Mouse (Mus musculus) kidney, adult 2 months (tissue): ENCODE data around the gene Agfg2.

ENCODE experiments used
- CTCF ChIP-seq: fragments of 200-500 bp; conservative IDR thresholded peaks from 2 replicates; pipeline ENCODE4 v1.5.1; 2011; ENCODE audit warnings: low read depth, mild to moderate bottlenecking, control low read depth, low read length, moderate library complexity, mixed read lengths; ENCODE audit not compliant: insufficient read depth, insufficient read length
- POLR2A ChIP-seq: fragments of 200-500 bp; IDR thresholded peaks from one replicate; pipeline ENCODE4 v1.6.1; 2011; ENCODE audit warnings: low read depth, low read length, control low read depth

DNA sequence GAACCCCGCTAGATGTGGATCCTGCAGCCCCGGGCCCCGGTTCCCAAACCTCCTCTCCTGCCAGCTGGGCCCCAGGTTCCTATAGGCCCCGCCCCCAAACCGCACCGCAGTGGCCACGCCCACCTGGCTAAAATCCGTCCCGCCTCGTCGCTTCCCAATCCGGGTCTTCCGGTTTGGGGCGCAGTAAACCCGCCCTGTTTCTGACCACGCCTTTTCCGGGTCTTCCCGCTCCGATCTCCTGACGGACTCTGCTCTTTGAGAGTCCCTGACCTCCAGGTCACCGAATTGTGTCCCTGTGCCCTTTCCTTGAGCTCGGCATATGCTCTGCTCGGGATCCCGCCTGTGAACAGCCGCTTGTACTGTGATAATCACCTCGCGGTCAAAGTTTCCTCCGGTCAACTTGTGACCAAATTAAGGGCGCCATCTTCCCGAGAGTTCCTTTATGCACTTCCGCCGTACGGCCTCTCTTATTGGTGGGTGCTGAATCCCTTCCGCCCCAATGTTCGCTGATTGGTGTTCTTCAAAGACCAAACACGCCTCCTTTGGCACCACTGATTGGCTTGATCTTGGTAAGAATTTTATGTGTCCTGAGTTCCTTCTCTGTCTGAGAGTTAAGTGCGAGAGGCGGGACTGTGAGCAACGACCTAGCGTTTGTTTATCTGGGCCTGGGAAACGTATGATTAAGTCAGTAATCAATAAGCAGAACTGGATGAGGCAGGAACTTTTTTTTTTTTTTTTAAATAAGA lies 83.7 kb downstream of the Agfg2 start, which contains the start of gene Mospd3:
- TF ChIP-seq CTCF, result no peak
- no peak for TF ChIP-seq POLR2A
